Mouse (Mus musculus) skeletal muscle tissue, adult 2 months (tissue): Measurements from ENCODE around the gene Pih1d2.

Experiments
- DNase-seq: peaks from one replicate; pipeline ENCODE4 v3.0.0-alpha.2; 2012; ENCODE audit warnings: low read depth, low spot score

The Pih1d2 gene

DNA sequence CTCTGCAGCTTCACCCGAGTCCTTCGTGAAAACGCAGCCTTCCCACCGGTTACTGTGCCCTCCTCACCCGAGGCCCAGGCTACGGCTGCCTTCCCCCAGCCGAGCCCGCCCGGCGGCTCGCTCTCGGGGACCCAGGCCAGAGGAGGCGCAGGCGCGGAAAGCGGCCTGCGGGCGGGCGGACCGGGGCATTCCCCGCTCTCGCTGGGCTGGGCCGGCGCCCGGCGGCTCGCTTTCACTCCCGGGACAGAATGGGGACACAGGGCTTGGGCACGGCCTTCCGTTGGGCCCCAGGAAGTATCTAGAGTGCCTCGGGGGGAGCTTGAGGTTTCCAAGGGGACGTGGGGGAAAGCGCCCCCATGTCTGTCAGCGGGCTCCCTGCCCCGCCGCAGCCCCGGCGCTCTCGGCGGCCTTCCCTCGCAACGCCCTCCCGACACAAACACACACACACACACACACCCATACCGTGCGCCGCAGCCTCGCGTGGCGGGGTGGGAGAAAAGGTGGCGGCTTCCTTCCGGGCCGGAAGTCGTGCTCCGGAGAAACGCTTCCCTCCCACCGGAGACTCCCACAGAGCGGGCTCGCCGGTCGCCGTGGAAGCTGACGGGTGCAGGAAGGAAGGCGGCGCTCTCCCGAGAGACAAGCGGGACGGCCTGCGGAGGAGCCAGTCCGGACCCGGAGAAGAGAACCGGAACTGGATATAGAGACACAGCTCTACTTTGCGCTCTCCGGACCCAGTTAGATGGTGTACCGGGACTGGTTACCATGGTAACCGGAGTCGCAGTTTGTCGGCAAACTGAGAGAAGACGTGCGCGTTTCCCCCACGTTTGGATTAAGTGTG lies at the start of gene Pih1d2, which contains the start of gene Nkapd1:
Gene Pih1d2, plus strand, starts transcription at position 556 of the 838 bp plus-strand sequence.
Gene Nkapd1, minus strand, starts transcription at position 699 of the 838 bp plus-strand sequence.
- peak; percentile 88 for DNase-seq

DNA sequence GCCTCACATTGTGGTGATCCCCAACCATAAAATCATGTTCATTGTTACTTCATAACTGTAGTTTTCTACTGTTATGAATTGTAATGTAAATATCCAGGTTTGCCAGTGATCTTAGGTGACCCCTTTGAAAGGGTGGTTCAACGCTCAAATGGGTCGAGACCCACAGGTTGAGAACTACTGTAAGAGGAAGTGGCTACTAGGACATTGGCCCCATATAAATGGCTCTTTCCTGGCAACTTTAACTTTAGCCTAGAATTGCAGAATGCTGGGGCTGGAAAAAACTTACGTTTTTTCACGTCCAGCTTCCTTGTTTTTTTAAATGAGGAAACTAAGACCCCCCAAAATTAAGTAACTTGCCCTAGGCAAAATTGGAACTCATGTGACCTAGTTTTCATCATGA lies 49.7 kb upstream of the Pih1d2 start:
- no peak for DNase-seq

DNA sequence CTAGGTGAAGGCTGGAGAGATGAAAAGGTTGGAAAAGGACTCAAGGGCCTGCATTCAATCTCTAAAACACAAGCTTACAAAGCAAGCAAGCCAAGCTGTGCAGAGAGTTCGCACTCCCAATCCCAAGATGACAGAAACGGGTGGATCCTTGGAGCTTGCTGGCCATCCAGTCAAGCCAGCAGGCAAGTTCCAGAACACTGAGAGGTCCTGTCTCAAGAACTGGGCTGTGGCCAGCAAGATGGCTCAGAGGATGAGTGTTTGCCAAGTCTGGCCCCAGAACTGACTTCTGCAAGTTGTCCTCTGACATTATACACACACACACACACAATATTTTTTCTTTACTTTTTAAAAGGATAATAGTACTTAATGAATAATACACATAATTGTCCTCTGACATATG lies 49.2 kb upstream of the Pih1d2 start:
- DNase-seq, result peak; percentile 62

DNA sequence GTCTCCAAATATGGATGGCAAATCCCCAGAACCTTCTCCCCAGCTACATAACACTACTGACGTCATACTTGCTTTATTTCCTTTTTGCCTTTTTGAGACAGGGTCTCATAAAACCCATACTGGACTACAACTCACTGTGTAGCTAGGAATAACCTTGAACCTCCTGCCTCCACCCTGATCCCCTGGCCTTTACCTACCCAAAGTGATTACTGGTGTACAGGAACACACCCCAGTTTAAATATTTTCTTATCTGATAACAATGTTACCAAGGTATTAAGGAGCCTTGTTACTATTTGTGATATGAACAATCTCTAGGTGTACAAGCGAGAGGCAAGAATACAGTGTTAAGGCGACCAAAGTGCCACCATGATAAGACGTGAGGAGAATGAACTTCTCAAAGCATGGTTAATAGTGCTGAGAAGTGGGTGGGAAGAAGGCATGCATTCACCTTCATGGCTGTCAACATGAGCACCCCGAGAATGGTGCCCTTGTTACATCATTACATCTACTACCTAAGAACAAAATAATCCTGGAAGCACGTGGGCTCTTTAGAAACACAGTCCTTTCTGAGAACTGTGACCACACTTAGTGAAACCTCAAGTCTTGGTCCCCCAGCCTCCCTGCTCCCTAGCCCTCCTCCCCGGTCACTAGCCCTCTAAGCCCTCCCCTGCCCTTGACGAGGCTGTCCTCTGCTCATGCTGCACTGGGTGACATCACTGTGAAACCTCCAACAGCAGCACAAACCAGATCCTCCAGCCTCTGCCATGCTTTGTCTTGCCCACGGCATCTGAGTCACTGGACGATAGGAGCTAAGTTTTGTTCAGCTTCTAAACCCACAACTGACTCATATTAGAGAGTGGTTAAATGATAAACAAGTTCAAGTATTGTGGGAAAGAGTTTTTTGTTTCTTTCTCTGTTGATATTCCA lies 47.3 kb upstream of the Pih1d2 start:
- no peak for DNase-seq

DNA sequence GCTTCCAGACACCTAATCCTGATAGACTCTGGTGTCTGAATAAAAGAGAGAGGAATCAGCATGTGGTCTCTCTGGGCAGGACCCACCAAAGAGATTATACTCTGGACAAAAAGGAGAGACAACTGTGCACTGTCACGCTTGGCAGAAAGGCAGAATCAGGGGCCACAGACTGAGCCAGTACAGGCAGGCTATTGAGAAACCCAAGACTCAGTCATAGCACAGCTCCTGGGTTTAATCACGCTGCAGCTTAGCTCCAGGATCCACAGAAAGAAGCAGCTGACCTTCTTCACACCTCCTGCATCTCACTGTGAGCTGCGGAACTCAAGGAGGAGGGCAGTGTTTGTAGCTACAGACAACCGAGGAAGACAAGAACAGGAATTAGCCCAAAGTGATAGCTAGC lies 36.8 kb upstream of the Pih1d2 start:
- DNase-seq, result no peak

DNA sequence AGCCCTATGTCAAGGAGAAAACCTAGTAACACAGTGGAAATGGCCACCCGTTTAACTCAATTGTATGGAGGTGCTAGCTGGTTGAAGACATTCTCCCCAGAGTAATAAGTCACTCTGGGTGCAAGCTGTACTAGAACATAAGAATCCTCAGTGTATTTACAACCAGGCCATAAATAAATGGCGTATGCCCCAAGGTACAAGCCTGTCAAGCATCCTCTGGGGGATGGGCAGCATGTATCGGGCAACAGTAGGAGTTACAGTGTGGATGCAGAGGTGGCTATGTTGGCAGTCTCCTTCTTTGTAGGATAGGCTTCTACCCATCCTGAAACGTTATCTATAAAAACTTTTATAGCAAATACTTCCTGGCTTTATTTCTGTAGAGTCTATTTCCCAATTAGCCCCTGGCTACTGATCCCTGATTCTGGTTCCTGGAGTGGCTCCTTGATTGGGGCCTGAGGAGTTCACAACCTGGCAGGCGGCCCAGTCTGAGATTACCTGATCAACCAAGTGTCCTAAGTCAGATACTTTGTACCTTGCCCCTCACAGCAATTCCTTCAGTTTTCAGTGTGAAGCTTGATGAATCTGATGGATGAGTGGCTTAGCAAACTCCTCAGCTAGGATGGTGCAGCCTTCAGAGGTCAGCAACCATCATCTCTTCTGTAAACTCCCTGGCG lies 31.8 kb upstream of the Pih1d2 start:
- DNase-seq, result no peak

DNA sequence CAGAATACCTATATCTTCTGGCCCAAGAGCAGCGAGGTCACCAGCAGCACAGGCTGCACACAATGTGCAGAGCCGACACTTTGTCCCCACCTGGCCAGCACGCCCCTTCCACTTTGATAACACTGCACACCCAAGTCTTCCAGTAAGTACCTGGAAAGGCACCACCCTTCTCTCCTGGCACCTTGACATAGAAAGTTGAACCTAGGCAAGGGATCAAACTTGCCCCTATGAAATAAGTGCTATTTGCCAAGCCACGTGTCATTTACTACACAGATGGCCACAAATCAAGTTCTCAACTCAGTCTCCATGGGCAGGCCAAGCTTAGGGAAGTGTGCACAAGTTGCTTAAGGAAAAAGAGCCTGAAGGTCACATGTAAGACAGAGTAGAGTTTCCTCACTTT lies 30.2 kb upstream of the Pih1d2 start:
- no peak for DNase-seq

DNA sequence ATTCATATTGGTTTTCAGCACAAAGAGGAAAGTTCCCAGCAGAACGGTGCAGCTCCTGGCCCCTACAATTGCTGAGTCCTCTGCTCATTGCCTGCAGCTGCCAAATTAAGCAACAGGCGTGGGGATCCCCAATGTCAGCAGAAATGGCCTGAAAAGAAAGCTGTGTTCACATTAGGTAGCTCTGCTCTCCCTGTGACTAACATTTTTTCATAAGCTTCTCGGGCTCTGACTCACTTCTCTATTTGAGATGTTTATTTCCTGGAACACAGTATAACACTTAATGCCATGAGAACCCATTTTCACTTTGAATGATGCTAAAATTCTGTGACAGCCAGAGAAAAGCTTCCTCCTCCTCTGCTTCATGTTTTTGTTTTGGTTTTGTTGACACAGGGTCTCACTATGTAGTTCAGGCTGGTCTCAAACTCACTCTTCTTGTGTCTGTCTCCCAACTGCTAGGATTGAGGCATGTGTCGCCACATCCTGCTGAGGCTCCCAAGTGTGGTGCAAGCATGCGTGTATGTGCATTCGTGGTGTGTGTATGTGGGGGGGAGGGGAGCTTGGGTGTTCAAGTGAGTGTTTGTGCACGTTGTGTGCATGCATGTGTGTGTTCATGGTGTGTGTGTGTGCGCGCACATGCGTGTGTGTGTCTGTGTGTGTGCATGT lies 26.1 kb upstream of the Pih1d2 start:
- peak; percentile 43 for DNase-seq

DNA sequence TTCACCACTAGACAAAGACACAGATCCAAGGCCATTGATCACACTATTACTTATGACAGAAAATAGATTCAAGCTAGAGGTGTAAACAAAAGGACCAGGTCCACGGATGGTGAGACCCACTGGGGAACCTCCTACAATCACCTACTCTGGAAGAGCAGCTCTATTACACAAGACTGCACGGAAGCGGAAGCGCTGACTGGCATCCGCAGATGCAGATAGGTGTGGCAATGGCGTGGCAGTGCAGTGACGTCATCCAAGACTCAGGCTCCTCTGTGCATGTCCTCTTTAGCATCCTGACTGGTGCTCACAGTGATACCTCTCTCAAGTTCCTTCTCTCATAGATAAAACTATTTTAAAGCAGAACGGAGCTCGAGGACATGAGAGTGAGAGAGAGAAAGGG lies 24.2 kb upstream of the Pih1d2 start:
- DNase-seq, result no peak

DNA sequence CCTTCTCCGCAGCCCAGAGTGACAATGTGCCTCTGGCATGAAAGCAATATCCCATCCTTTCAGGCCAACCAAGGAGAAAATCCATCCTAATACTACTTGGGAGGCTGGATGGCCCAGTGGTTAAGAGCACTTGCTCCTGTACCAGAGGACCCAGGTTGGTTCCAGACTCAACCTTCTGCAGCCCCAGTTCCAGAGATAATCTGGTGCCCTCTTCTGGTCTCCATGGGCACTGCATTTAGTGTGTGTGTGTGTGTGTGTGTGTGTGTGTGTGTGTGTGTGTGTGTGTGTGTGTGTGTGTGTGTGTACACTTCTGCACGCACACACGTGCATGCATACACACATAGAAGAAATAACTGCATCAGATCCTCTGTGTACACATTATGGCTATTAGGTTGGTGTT lies 23.6 kb upstream of the Pih1d2 start:
- no peak for DNase-seq

DNA sequence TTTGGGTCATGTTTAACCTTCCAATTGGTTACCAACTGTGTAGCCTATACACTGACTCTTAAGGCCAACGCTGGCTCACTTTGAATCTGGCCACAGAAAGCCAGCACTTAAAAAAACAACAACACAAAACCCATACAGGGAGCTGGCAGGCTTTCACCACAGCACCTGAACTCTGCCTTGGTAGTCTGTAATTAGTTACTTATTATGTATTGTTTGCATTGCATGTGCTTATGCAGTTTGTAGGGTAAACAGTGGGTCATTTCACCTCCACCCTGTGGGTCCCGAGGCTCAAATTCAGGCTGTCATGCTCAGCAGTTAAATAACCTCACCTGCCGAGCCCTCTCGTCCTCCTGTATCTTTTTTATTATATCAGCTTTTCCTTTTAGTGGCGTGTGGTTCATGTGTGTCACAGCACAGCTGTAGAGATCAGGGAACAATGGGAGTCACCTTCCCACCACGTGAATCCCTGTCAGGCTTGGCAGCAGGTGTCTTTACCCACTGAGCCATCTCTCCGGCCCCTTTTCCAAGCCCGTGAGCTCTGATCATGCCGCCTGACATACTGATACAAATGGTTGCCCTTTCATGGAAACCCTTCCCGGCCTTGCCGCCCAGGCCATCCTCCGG lies 22.2 kb upstream of the Pih1d2 start:
- no peak for DNase-seq

DNA sequence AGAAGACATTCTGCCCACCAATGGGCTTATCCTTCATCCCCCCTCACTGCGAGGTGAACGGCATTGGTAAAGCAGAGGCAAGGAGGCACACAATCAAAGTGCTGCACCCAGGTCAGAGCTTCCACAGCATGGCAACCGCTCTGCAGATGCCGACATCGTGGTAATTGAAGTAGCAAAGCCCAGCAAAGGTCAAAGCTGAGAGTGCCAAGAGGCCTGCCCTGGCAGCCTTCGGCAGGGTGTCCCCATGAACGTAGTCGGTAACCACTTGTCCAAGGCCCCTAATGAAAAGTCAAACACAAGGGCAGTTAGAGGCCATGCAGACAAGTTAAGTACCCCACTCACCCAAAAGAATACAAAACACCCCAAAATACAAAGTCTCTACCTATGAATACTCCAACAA lies 20.1 kb upstream of the Pih1d2 start:
- DNase-seq, result peak; percentile 64

DNA sequence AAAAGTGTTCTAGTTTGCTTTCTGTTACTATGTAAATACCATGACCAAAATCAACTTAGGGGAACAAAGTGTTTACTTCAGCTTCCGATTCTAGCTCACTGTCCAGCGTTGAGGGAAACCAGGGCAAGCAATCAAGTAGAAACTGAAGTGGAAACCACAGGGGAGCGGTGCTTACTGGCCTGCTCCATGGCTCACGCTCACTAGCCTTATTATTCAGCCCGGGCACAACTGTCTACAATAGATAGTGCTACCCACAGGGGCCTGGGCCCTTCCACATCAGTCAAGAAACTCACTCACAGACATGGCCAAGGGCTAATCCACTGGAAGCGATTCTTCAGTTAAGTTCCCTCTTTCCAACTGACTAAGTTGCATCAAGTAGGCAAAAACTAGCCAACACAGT lies 15.6 kb upstream of the Pih1d2 start:
- DNase-seq, result no peak

DNA sequence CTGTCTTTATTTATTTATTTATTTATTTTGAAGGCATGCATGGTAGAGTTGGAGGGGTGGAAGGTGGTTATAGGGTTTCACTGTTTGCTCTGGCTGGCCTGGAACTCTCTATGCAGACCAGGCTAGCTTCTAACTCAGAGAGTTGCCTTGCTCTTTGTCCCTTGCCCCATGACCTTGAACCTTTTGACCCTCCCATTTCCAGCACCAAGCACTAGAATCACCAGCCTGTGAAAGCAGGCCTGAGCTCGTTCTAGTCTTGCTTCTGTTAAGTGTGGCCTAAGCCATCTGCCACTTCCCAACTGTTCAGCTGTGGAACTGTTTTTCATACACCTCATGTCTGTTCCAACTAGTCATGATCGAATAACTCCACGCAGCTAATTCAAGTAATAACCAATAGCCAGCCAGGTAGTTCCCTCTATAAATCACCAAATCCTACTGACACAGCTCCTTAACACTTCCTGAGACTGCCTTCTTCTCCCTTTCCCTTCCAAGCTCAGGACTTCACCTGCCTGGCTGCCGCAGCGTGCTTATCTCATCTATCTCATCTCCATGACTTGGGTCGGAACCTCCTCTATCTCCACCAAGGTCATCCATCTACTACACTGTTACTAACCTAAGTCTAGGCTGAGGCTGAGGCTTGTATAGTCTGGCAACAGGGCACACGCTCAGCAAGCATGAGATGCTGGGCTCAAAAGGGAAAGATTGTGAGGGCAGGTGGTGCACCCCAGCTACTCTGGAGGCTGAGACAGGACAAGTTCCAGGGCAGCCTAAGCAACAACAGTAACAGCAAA lies 14.9 kb upstream of the Pih1d2 start:
- DNase-seq, result no peak

DNA sequence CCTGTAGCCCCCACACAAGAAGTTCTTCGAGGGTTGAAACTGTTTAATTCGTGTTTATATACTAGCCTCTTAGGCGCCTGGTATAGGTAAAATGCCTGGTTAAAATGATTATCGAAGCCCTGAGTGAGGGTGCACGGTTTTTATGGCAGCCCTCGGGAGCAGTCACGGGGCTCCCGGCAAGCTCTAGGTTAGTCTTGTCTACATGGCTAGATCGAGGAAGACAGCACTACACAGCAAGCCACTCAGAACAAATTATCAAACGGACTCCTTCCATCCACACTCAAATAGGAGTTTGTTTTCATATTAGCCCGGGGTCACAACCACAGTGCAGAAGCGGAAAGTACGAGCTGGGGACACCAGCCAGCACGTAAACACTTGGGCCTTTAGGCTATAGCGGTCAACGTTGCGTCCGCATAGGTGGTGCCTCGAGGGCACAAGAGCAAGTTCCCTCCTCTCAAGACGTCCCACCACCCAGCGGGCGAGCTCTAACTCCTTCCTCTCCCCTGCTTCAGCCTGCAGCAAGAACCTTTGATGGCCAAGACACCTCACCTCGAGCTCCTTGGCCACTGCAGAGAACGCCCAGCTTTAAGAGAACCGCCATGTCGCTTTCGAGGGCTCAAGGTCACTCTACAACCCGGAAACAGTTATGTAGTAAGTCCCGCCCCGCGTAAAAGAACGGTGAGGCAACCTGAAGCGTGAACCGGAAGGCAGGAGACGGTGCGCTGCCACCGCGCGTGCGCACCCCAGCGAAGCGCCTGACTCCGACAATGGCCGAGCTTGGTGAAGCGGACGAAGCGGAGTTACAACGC lies 13.7 kb upstream of the Pih1d2 start, which contains the start of the genes Sdhd and Timm8b:
Gene Sdhd, minus strand, starts transcription at position 624 of the 809 bp plus-strand sequence.
Gene Timm8b, plus strand, starts transcription at position 722 of the 809 bp plus-strand sequence.
- peak; percentile 95 for DNase-seq

DNA sequence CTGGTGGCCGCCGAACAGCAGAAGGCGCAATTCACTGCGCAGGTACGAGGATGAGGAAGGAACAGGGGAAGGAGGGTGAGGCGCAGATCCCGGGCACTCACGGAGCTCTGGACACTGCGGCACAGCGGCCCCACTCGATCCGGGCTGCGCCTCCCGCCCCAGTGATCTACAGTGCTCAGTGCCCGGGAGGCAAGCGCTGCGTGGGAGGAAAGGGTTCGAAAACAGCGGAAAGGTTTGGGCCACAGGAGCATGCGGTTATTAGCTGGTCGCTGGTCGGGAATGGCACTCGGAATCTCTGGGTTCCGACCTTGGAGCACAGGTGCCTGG lies 13.2 kb upstream of the Pih1d2 start:
- DNase-seq, result no peak

DNA sequence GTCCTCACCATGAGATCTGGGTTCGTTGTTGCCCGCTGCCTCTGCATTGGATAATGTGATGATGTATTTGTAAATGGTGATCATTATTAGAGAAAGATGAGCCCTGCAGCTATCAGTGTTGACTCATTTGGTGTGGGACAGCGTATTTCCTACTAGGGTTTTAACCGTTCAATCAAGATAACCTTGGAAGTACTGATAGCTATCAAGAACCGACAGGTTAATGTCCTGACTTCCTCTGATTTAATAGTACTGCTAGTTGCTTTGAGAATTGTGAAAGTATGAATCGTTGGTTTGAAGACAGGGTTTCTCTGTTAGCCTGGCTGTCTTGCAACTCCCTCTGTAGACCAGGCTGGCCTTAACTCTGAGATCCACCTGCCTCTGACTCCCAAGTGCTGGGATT lies 12.8 kb upstream of the Pih1d2 start:
- no peak for DNase-seq

DNA sequence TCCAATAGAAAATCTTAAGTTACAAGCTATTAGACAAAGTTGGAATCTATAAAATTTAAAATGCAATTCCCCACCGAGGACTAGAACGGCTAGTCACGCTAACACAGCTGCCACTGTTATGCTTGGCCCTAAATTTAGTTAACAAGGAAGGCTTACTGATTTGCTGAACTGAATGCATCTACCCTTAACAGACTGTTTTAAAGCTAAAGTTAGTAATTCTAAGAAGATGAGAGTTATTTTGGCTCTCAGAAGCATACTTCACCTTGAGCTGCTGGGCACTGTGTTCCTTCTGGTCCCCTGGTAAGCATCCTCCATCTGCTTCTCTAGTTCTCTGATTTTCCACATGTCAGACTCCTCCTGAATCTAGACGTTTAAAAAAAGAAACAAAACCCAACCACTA lies 5.0 kb upstream of the Pih1d2 start:
- DNase-seq, result no peak

DNA sequence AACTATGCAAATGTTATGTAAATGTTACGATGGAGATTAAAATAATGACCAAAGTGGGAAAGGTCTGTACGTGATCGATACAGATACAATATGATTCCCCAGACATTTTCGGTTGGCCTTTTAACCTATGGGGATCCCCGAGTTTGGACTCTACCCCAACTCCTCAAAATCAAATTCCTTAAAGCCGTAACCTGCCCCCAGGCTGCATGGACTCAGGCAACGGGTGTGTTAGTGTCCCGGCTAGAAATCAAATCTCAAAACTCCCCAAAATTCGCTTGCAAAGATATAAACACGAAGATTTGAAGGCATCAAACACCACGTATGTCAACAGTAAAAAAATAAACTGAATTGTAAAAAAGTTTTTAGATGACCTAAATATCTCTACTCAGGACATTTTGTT lies 960 bp upstream of the Pih1d2 start:
- DNase-seq, result no peak
